Mouse (Mus musculus): ENCODE data around the gene Cntn5.

Cntn5 gene

DNA sequence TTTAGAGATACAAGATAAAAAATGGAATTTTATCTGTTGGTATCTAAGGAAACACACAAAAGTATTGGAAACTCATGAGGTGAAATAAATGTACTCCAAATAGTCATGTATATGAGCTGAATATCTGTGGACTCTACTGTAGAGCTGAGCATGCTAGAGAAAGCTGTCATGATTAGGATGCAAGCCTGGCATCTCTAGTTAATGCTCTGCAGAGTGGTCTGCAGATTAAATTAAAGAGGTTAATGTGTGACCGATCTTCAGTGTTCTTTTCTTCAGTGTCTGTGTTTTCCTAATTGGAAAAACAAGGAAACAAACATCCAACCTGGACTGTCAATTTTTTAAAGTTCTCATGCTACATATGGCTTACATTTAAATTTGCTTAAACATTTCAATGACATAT lies 1199.4 kb downstream of the Cntn5 start:
- DNase-seq (ENCODE audit: low spot score) = no peak

DNA sequence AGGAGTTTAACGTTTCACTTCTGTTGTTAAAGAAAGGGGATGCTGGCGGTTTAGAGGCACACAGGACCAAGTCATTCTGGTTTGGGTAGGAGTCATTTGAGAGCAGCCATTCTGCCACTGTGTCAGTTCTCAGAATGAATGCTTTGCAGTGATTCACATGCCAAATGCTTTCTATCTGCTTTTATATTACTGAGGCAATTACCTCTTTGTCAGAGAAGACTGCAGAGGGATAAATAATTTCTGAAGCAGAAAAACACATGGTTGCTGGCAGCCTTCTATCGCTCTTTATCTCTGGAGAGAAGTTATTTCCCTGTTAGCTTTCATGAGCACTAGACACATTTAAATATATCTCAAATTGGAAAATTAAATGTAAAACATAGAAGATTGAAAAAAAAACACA lies 1207.9 kb downstream of the Cntn5 start:
- no peak for DNase-seq (ENCODE audit: low spot score)

DNA sequence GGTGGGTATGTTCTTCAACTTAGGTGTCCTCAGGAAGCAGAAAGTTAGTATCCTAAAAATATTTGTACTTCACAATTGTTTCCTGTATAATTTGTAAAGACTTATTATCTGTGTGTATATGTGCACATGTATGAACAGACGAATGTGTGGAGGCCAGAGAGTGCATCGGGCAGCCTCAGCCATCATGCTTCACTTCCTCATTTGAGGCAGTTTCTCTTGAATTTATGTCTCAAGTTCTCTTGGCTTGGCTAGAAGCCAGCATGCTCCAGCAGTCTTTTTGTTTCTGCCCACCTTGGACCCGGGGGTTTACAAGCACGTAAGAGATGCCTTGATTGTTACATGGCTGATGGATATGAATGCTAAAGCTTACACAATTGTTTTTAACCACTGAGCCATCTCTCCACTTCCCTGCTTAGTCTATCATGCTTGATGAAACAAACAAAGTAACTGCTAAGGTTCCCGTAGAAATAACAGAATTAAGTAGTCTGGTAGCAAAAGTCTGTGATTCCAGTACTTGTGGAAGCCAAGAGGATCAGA lies 1222.2 kb downstream of the Cntn5 start:
- DNase-seq (ENCODE audit: low spot score) = no peak

DNA sequence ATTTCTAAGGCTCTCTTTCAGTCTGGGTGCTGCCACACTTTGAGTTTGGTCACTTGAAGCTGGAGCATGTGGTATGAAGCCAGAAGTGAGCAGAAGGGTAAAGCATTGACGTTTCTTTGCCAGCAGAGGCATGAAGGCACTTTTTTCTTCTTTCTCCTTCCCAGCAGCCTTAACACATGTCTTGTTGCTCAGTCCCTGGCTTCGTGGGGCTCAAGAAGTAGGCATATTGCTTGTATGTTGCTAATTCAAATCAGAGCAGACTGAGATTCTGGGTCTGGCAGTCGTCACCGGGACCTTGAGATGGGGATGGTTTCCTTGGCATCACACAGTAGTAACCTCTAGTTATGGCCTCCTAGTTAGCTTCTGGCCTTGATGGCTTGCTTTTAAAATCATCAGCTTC lies 1228.5 kb downstream of the Cntn5 start:
- no peak for DNase-seq (ENCODE audit: low spot score)

DNA sequence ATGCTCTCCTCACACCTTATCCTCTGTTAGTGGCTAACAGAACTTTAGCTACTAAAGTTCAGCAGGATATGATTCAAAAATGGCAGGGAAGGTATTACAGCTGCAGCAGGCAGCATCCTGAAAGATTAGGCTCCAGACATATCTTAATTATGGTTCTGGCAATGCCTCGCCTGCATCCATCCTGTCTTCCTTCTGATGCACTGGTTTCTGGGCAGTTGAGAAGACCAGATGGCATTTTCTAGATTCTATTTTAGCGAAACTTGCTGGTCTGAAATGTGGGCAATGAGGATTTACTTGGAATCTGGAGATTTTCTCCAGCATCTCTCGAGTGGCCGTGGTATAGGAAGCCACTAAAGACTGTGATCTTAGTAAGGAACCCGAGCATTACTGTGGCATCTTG lies 1230.0 kb downstream of the Cntn5 start:
- no peak for DNase-seq (ENCODE audit: low spot score)

DNA sequence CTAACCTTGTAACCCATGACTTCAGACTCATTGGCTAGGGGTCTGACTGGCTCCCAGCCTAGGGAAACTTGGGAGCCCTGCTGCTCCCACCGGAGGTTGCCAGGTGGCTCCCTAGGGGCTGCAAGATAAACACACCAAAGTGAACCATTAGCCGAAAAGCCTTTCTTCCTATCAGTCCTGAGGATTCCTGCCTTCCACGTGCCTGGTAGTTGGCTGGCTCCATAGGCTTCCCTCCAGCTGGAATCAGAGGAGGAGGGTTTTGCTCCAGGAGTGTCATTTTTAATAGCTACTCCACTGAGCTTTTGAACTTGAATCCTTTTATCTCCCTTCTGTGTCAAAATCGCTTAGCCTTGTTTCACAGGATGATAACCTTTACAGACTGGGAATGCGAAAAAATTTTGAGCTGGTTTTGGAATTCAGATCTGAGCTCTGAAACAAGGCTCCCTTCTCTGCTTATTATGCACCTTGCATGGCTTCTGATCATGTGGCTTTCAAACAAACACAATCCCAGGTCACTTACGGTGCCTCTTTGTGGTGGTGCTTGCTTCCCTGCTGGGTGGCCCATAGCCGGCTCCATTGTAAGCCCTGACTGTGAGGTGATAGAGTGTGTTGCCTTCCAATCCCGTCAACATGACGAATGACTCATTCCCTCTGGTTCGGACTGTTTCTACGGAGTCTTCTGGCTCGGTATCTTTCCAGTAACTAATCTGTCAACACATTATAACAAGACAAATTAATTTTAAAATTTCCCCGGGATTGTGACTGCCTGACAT lies 1231.1 kb downstream of the Cntn5 start:
- no peak for DNase-seq (ENCODE audit: low spot score)

DNA sequence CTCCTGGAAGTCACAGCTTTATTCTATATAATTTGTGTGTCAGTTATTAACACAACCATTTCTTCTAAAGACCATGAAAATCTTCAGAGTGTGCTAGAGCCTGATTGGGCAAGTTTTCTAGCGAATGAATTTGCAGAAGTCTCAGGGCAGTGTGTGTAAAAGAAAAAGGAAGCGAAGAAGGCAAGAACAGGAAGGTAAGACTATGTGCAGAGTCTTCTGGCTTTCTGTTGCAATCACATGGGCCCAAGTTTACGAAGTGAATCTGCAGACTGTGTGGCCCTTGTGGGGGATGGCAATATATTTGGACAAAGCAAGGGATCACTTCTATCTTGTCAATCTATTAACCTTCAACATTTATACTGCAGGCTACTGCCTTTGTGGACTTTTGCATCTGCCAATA lies 1251.1 kb downstream of the Cntn5 start:
- no peak for DNase-seq (ENCODE audit: low spot score)

DNA sequence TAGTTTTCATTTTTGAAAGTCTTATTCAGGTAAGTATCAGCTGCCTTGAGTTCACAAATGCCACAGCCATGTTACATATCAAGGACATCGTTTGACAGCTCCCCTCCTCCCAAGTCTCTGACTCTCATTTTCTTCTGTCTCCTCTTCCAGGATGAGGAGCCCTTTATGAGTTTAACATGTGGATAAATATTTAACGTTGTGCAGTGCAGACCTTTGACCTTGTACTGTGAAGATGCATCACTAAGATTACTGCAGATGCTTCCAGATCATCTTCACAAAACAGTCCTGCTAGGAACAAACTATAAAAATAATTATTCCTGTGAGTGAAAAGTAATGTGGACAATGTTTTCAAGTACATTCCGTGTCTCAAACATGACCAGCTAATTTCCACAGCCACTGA lies 1257.2 kb downstream of the Cntn5 start:
- DNase-seq (ENCODE audit: low spot score) = no peak

DNA sequence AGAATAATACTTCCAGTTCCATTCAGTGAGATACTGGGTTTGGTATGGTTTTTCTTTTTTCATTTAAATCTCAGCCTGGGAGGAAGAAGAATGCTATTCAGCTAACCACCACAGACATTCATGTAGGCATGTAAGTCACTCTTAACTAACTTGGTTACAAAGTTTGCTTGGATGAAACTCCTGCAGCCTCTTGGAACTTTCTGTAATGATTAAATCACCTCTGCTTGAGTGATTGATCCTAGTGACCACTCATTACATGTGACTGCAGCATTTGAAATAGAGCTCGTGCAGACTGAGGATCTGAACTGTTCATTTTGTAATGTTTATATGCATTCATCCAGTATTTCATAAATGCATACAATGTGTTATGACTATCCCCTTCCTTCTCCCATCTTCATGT lies 1258.3 kb downstream of the Cntn5 start:
- no peak for DNase-seq (ENCODE audit: low spot score)
